Mouse (Mus musculus) liver, embryonic 14.5 days (tissue): Measurements from ENCODE around the gene Itih5.

Source experiments
- CTCF ChIP-seq: IDR thresholded peaks from 2 replicates; pipeline ENCODE4 v1.5.1; 2016; ENCODE audit warnings: antibody characterized with exemption, low read depth, control low read depth
- EP300 ChIP-seq: IDR thresholded peaks from 2 replicates; pipeline ENCODE4 v1.6.1; 2016; ENCODE audit warnings: antibody characterized with exemption, low read depth

- TF ChIP-seq CTCF = no peak
- TF ChIP-seq EP300 = no peak
These were observed 22.1 kb upstream of the Itih5 start, which contains the start of gene Itih2 for GRCm38 (mm10) chr2:10131296-10131695.
